Mouse (Mus musculus): ENCODE measurements at regions not wholly inside any gene's neighbourhood (a gene's known extent, or its start where the extent isn't known, plus 50 kb on each side); places are given as distances from the start of the nearest gene placed in this dataset.
"Not testable (repeated sequence)": the region's sequence is repeated elsewhere in the genome, so short reads cannot be mapped to it uniquely, and the experiment has no call there.

DNA sequence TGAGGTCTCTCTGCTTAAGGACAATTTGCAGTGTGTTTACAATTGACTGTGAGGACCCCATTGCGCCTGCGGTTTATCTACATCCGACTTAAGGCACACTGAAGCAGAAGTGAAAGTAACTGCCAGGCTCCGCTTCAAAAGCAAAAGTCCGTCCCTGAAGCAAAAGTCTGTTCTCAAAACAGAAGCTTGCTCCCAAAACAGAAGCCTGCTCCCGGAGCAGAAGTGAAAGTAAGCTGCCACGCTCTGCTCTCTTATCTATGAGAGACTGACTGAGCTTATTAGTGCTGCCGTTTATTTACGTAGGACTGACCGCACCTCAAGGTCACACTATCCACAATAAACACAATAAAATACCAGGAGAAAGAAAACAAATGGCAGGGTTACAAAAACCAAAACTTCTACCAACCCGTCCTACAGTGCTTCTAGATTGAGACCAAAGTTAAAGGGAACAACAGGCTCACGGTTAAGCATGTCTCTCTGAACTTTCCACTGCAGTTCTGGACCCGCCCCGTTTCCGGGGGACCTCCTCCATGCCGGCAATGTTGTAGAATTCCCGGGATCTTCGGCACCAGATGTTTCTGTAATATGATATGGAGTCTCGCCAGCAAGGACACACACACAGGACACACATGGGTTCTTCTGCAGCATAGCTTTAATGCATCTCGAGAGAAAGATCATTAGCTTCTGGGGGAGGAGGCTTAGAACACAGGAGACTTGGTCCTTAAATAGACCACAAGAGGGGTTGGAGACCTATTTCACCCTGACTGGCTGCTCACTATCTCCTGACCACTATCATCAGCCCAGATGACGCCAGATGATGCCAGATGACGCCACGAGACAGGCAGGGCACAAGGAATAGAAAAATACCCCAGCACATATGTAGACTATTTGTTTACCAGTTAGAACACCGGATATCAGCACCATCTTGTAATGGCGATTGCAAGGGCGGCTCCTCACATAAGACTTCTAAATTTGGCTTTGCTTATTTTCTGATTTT is 665.8 kb downstream of the Nebl start:
- DNase-seq = not testable (repeated sequence)

Data from gastrocnemius, postnatal 25 days (tissue).